Mouse (Mus musculus) testis, adult 2 months (tissue): ENCODE measurements around the gene Rhoq.

Experiments
- CTCF ChIP-seq: fragments of 200-500 bp; IDR thresholded peaks from 2 replicates; pipeline ENCODE4 v1.5.1; 2012; ENCODE audit warnings: low read depth, mild to moderate bottlenecking, inconsistent platforms, low read length, moderate library complexity; ENCODE audit not compliant: control insufficient read depth, insufficient read depth, insufficient replicate concordance
- POLR2A ChIP-seq: fragments of 200-500 bp; IDR thresholded peaks from 2 replicates; pipeline ENCODE4 v1.6.1; 2012; ENCODE audit warnings: low read depth, mild to moderate bottlenecking, inconsistent platforms, low read length, moderate library complexity; ENCODE audit not compliant: control insufficient read depth

GRCm38 (mm10) chr17:86963586-86963902 lies 662 bp downstream of the Rhoq start:
- TF ChIP-seq POLR2A (no peak), CTCF (no peak)
